Mouse (Mus musculus): ENCODE measurements around the gene Parpbp.

- TF ChIP-seq CTCF (IDR thresholded peaks at IDR 0.05; ENCODE audit: control insufficient read depth, insufficient read depth, low read length) (no peak), POLR2A (IDR thresholded peaks at IDR 0.05; ENCODE audit: borderline replicate concordance, control insufficient read depth, low read depth, low read length) (peak; percentile 67; the same call in 1 of the 2 replicates)
Measured at GRCm38 (mm10) chr10:88146707-88147477, at the start of gene Parpbp, which contains the start of gene Nup37.
